Mouse (Mus musculus): ENCODE data around the gene Anks1.

DNA sequence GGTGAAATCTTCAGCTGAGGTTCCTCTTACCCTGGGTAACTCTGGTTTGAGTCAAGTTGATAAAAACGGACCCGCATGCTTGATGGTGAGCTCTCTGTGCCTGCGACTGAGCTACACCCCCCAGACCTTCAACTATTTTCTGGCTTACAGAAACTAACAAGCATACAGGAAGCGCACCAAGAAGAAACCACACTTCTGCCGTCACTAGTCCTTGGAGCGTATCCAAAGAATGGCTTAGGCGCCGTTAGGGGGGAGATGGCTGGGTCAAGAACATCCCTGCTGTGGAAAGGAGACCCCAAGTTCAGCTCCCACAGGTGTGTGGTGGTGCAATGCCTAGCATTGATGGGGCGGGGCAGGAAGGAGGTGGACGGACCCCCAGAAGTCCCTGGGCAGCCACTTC is 187.3 kb downstream of the Anks1 start:
- TF ChIP-seq CTCF (IDR thresholded peaks at IDR 0.05; ENCODE audit: borderline replicate concordance, extremely low read depth, insufficient read depth, insufficient read length) (no peak), POLR2A (IDR thresholded peaks at IDR 0.05; ENCODE audit: borderline replicate concordance, extremely low read depth, insufficient read depth, insufficient read length, poor library complexity, severe bottlenecking) (no peak)
